Mouse (Mus musculus): ENCODE data around the gene Fen1. TPM values are rescaled to one million over a fixed set of nuclear protein-coding genes. Genes with fewer than 3 reads are reported as not detected.

Gene Fen1
- polyA plus RNA-seq, 1 experiment = 28.7 TPM

- Histone ChIP-seq H3K4me3 (ENCODE audit: control insufficient read depth, low read depth, low read length) (no peak overlapping the region), H3K27me3 (ENCODE audit: control insufficient read depth, insufficient read depth, low read length) (no peaks in the 10 kb centered on the region), H3K36me3 (ENCODE audit: control insufficient read depth, insufficient read depth, low read length) (no peaks in the 10 kb centered on the region), H3K4me1 (ENCODE audit: control insufficient read depth, insufficient read depth, low read length) (peaks cover 13% of the 10 kb centered on the region), H3K27ac (ENCODE audit: control insufficient read depth, insufficient read depth, low read depth, low read length) (no peak overlapping the region)
- TF ChIP-seq CTCF (IDR thresholded peaks at IDR 0.05; ENCODE audit: control insufficient read depth, insufficient read depth, insufficient replicate concordance, low read depth, low read length) (no peak), POLR2A (IDR thresholded peaks at IDR 0.05; ENCODE audit: control insufficient read depth, low read depth, low read length) (no peak)
Measured at GRCm38 (mm10) chr19:10181225-10181624, 22.7 kb downstream of the Fen1 start.

- peak overlapping the region; percentile 76; the same call in 1 of the 2 replicates for H3K27ac ChIP-seq (ENCODE audit: control insufficient read depth, insufficient read depth, low read depth, low read length)
- H3K4me1 ChIP-seq (ENCODE audit: control insufficient read depth, insufficient read depth, low read length) = no peaks in the 10 kb centered on the region
- H3K4me3 ChIP-seq (ENCODE audit: control insufficient read depth, low read depth, low read length) = no peak overlapping the region
- TF ChIP-seq POLR2A (IDR thresholded peaks at IDR 0.05; ENCODE audit: control insufficient read depth, low read depth, low read length) = no peak
- TF ChIP-seq CTCF (IDR thresholded peaks at IDR 0.05; ENCODE audit: control insufficient read depth, insufficient read depth, insufficient replicate concordance, low read depth, low read length) = no peak
- no peaks in the 10 kb centered on the region for H3K36me3 ChIP-seq (ENCODE audit: control insufficient read depth, insufficient read depth, low read length)
- H3K27me3 ChIP-seq (ENCODE audit: control insufficient read depth, insufficient read depth, low read length) = no peaks in the 10 kb centered on the region
Measured at GRCm38 (mm10) chr19:10176941-10177372, 27.0 kb downstream of the Fen1 start.

GRCm38 (mm10) chr19:10176477-10176876 is 27.5 kb downstream of the Fen1 start:
- Histone ChIP-seq H3K36me3 (ENCODE audit: control insufficient read depth, insufficient read depth, low read length) (no peaks in the 10 kb centered on the region), H3K27me3 (ENCODE audit: control insufficient read depth, insufficient read depth, low read length) (no peaks in the 10 kb centered on the region), H3K4me3 (ENCODE audit: control insufficient read depth, low read depth, low read length) (no peak overlapping the region), H3K4me1 (ENCODE audit: control insufficient read depth, insufficient read depth, low read length) (no peaks in the 10 kb centered on the region), H3K27ac (ENCODE audit: control insufficient read depth, insufficient read depth, low read depth, low read length) (no peak overlapping the region)
- no peak for TF ChIP-seq CTCF (IDR thresholded peaks at IDR 0.05; ENCODE audit: control insufficient read depth, insufficient read depth, insufficient replicate concordance, low read depth, low read length)
- TF ChIP-seq POLR2A (IDR thresholded peaks at IDR 0.05; ENCODE audit: control insufficient read depth, low read depth, low read length) = no peak

DNA sequence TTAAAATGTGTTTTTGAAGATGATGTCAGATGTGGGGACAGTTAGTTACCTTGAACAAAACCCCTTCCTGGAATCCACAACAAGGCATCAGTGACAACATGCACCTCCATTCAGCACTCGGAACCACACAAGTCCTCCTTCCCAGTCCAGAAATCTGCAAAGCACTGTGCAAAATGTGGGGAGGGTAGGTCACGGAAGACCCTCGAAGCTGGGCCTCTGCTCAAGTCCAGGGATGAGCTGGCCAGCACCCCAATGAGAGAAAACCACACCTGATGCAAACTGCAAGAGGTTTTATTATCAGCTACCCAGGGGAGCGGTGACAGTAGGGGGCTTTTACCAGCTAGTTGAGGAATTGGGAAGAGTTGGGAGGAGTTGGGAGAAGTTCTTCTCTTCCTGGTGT is 29.0 kb downstream of the Fen1 start:
- Histone ChIP-seq H3K27ac (ENCODE audit: control insufficient read depth, insufficient read depth, low read depth, low read length) (peak overlapping the region; percentile 44), H3K36me3 (ENCODE audit: control insufficient read depth, insufficient read depth, low read length) (no peaks in the 10 kb centered on the region), H3K27me3 (ENCODE audit: control insufficient read depth, insufficient read depth, low read length) (no peaks in the 10 kb centered on the region), H3K4me3 (ENCODE audit: control insufficient read depth, low read depth, low read length) (no peak overlapping the region), H3K4me1 (ENCODE audit: control insufficient read depth, insufficient read depth, low read length) (no peaks in the 10 kb centered on the region)
- TF ChIP-seq POLR2A (IDR thresholded peaks at IDR 0.05; ENCODE audit: control insufficient read depth, low read depth, low read length) = no peak
- TF ChIP-seq CTCF (IDR thresholded peaks at IDR 0.05; ENCODE audit: control insufficient read depth, insufficient read depth, insufficient replicate concordance, low read depth, low read length) = no peak

DNA sequence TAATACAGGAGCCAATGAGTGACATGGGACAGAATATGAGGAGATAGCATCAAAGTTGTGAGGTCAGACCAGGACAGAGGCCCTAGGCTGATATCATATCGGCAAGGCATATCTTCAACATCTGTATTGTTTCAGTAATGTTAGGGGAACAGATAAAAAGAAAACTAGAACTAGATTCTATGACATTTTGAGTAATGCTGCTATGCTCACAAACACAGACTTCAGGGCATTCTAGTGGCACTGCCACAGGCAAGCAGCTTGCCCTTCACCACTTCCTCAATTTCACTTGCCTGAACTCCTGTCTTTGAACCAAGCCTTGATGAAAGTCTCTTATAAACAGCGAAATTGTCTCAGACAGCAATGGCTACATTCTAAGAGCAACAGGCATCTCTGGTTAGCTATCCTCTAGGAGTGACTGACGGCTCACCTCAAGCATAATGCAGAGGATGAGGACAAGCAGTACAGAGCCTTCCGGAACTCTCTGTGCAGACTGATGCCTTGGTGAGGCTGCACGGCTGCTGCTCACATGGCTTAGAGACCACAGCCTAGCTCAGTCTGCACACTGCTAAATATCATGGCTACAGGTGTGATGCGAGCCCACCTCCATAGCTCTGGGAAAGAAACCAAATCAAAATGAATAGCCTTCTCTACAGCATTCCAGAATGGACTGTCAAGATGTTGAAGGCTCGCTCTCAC is 30.0 kb downstream of the Fen1 start:
- H3K4me3 ChIP-seq (ENCODE audit: control insufficient read depth, low read depth, low read length) = no peak overlapping the region
- no peaks in the 10 kb centered on the region for H3K36me3 ChIP-seq (ENCODE audit: control insufficient read depth, insufficient read depth, low read length)
- TF ChIP-seq POLR2A (IDR thresholded peaks at IDR 0.05; ENCODE audit: control insufficient read depth, low read depth, low read length) (no peak), CTCF (IDR thresholded peaks at IDR 0.05; ENCODE audit: control insufficient read depth, insufficient read depth, insufficient replicate concordance, low read depth, low read length) (no peak)
- no peaks in the 10 kb centered on the region for H3K27me3 ChIP-seq (ENCODE audit: control insufficient read depth, insufficient read depth, low read length)
- no peaks in the 10 kb centered on the region for H3K4me1 ChIP-seq (ENCODE audit: control insufficient read depth, insufficient read depth, low read length)
- no peak overlapping the region for H3K27ac ChIP-seq (ENCODE audit: control insufficient read depth, insufficient read depth, low read depth, low read length)

- H3K4me3 ChIP-seq (ENCODE audit: control insufficient read depth, low read depth, low read length) = no peak overlapping the region
- no peaks in the 10 kb centered on the region for H3K4me1 ChIP-seq (ENCODE audit: control insufficient read depth, insufficient read depth, low read length)
- H3K27me3 ChIP-seq (ENCODE audit: control insufficient read depth, insufficient read depth, low read length) = no peaks in the 10 kb centered on the region
- TF ChIP-seq CTCF (IDR thresholded peaks at IDR 0.05; ENCODE audit: control insufficient read depth, insufficient read depth, insufficient replicate concordance, low read depth, low read length) (no peak), POLR2A (IDR thresholded peaks at IDR 0.05; ENCODE audit: control insufficient read depth, low read depth, low read length) (no peak)
- H3K36me3 ChIP-seq (ENCODE audit: control insufficient read depth, insufficient read depth, low read length) = no peaks in the 10 kb centered on the region
- no peak overlapping the region for H3K27ac ChIP-seq (ENCODE audit: control insufficient read depth, insufficient read depth, low read depth, low read length)
Measured at GRCm38 (mm10) chr19:10173116-10173718, 30.8 kb downstream of the Fen1 start.

GRCm38 (mm10) chr19:10171846-10172245 is 32.1 kb downstream of the Fen1 start:
- Histone ChIP-seq H3K36me3 (ENCODE audit: control insufficient read depth, insufficient read depth, low read length) (no peaks in the 10 kb centered on the region), H3K27ac (ENCODE audit: control insufficient read depth, insufficient read depth, low read depth, low read length) (no peak overlapping the region), H3K4me3 (ENCODE audit: control insufficient read depth, low read depth, low read length) (no peak overlapping the region), H3K4me1 (ENCODE audit: control insufficient read depth, insufficient read depth, low read length) (no peaks in the 10 kb centered on the region), H3K27me3 (ENCODE audit: control insufficient read depth, insufficient read depth, low read length) (no peaks in the 10 kb centered on the region)
- no peak for TF ChIP-seq POLR2A (IDR thresholded peaks at IDR 0.05; ENCODE audit: control insufficient read depth, low read depth, low read length)
- no peak for TF ChIP-seq CTCF (IDR thresholded peaks at IDR 0.05; ENCODE audit: control insufficient read depth, insufficient read depth, insufficient replicate concordance, low read depth, low read length)

Measured in testis, adult 2 months (tissue).